Mouse (Mus musculus): ENCODE measurements around the gene Gm26558. TPM values are rescaled to one million over a fixed set of nuclear protein-coding genes. Genes with fewer than 3 reads are reported as not detected.
A peak's percentile ranks its signal among the peaks of the same experiment; 100 is the strongest.

Gm26558 gene
- total RNA-seq (2014; fragmentation: Nextera tagmentation): not detected in 2 replicates
- total RNA-seq (2017): 0.46 TPM in 1 of 2 replicates, not detected in the other

DNA sequence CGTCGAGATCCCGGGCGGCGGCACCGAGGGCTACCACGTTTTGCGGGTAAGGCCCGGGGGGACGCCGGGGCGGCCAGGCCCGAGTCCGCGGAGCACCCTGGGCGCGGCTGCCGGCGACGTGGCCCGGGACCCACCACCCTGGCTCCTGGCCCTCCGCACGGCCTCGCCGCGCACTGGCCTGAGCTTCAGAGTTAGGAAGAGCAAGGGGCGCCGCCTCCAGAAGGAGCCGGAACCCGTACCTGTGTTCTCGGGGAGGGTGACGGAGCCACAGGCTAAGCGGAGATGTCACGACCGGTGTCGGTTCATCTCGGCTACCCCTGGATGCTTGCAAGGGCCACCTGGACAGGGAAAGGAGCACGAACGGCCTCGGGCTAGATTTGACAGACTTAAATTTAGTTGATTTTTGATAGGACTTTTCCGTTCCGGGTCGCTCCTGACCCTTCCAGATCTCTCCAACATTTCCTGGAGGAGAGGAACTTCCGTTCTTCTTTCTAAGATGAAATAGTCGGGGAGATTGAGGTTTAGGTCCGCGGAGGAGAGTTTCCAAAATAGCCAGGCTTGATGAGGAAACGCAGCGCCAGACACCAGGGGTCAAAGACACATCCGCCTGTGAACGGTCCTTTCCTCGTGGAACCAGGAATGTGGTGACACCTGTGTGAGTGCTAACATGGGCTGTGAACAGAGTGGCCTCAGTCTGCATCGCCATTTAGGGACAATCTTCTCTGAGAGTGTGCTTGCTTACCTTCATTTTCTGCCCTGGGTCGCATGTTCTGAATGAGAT, at the start of gene Gm26558:
TSS of gene Gm26558 (minus strand) at position 394 of the 781 bp plus-strand sequence.
- ATAC-seq (replicated peaks; ENCODE audit: poor library complexity, severe bottlenecking): peak; percentile 18

GRCm38 (mm10) chr2:70710878-70711277, 49.0 kb upstream of the Gm26558 start:
- ATAC-seq (replicated peaks; ENCODE audit: poor library complexity, severe bottlenecking): no peak

DNA sequence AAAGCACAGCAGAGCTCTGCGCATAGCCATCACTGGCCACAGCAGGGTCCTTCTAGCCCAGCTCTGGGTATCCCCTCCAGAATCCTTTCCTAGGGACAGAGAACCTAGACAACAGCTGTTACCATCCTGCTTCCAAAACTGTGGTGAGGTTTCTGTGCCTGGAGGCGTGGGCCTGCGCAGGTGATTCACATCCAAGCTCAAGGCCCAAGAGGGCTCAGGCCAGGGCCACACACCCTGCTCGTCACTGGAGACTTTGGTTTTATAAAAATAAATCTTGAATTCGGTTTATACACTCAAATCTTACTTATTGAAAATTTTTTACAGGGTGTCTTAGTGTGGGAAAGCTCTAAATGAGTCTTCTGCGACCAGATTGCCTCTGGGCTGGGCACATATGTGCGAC, 48.3 kb upstream of the Gm26558 start:
- ATAC-seq (replicated peaks; ENCODE audit: poor library complexity, severe bottlenecking): no peak

DNA sequence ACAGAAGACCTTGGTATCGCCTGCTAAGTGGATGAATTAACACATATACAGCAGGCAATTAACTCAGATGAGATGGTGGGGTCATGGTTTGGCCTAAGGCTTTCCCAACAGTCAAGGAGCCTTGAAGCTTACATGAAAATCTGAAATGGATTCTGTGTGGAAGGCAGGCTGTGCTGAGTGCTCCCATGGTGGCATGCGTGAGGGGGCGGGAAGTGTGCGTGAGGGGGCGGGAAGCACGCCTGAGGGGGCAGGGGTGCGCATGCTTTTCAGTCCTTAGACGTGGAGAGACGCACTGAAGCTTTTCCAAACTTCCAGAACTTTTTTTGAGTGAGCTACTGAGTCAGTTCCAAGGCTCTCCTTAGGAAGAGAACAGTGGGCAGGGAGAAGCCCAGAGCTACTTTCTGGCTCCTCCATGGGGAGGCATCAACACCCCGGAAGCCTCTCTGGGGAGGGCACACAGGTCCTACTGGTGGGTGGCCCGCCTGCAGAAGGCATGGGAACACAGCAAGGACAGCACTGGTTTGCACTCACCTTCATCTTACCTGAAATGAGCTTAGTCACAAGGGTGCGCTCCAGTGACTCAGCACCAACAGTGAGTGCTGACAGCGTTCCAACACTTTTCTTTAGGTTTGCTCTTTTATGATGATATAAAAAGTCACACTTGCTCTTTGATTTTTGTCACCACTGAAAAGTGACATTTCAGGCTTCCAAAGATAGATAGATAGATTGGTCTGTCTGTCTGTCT, 47.2 kb upstream of the Gm26558 start:
- no peak for ATAC-seq (replicated peaks; ENCODE audit: poor library complexity, severe bottlenecking)

GRCm38 (mm10) chr2:70702403-70702802, 40.5 kb upstream of the Gm26558 start:
- ATAC-seq (replicated peaks; ENCODE audit: poor library complexity, severe bottlenecking): peak; percentile 60

DNA sequence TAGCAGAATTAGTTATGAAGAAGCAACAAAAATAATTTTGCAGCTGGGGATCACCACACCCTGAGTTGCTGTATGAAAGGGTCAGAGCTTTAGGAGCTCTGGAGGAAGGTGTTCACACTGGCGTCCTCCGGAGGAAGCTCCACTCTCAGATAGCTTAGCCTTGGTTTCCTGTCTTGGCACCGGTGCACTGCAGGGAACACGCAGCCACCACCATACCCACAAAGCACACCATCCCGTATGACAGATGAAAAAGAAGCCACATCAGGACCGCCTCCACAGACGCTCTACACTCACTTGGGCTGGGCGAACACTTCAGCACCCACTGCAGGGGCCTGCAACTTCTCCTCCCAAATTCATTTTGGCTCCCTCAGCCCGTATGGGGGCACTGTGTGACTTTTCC, 39.7 kb upstream of the Gm26558 start:
- ATAC-seq (replicated peaks; ENCODE audit: poor library complexity, severe bottlenecking): 0 out of 2 replicates have a peak, but pooled peaks have one; percentile 8

DNA sequence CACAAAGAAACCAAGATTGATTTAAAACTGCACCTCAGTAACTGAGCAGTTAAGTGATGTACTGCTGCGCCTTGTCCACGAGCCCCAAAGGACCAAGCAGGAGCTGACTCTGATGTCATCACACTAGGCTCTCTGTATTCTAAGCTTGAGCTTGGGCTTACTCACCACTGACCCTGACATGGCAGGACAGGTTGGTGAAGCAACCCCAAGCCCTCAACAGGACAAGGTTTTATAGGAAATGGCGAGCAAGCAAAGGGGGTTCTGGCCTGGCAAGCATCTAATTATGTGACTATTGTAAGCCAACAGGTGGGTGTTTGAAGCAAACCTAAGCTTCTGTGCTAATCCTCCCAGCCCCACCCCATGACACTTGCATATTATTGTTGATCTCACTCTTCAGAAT, 38.9 kb upstream of the Gm26558 start:
- ATAC-seq (replicated peaks; ENCODE audit: poor library complexity, severe bottlenecking): no peak

GRCm38 (mm10) chr2:70695712-70696111, 33.8 kb upstream of the Gm26558 start:
- ATAC-seq (replicated peaks; ENCODE audit: poor library complexity, severe bottlenecking): no peak

DNA sequence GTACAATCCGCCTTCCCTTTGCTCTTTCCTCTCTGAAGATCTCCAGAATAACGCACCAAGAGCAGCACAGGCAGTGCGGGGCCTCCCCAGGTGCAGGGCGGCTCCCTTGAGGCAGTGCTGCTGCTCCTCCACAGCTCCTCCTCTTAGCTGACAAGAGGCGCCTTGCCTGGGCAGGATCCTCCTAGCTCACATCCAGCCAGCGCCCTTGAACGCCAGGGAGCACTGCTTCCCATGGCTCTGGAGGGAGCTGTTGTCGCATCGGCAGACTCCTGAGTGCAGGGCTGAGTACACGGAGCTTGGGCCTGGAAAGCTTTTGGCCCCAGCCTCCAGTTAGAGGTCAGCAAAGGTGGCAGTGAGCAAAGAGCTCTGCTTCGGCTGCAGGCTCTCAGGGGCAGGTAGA, 28.3 kb upstream of the Gm26558 start:
- no peak for ATAC-seq (replicated peaks; ENCODE audit: poor library complexity, severe bottlenecking)

DNA sequence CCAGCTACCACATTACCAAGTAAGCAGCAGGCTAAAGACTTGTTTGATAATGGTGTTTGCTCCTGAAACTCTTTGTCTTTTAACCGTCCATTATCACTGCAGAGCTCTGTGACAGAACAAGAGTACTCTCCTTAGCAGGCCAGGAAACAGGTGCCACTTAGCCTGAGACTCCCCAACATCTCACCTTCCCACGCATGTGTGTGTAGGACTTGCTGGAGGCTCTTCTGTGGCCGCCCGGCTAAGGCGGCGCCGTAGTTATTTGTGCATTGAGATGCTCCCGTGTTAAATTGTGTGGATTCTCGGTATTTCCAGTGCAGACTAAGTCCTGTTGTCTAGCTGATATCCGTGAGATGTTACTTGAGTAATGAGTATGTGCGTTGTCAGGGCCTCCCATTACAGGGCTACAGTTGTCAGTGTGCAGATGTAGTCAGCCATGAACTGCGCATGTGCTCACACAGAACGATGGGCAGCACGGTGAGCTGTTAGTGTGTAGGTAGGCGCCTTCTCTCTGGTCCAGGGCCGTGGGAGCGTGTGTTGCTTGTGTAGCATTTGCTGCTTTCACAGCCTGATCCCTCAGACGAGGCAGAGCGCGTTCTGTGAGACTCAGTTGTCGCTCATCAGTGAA, 26.7 kb upstream of the Gm26558 start:
- ATAC-seq (replicated peaks; ENCODE audit: poor library complexity, severe bottlenecking): no peak

DNA sequence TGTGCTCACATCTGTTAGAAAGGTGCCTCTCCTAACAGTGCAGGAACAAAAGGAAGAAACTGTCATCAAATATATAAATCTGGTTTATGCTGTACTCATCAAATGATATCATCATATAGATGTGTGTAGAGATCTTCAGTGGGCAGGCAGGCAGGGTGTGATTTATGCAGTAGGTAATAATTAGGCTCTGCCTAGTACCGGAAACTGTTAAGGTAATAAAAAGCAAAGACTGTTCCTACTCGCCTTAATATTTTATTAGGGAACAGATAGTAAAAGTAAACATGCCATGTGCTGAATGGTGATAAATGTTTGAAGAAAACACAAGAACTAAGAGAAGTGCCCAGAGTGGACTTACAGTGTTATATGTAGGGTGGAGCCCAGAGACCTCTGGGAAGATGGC, 20.4 kb upstream of the Gm26558 start:
- ATAC-seq (replicated peaks; ENCODE audit: poor library complexity, severe bottlenecking): no peak

GRCm38 (mm10) chr2:70673445-70674126, 11.7 kb upstream of the Gm26558 start:
- no peak for ATAC-seq (replicated peaks; ENCODE audit: poor library complexity, severe bottlenecking)

- no peak for ATAC-seq (replicated peaks; ENCODE audit: poor library complexity, severe bottlenecking)
These were observed 10.6 kb upstream of the Gm26558 start for GRCm38 (mm10) chr2:70672476-70672875.

DNA sequence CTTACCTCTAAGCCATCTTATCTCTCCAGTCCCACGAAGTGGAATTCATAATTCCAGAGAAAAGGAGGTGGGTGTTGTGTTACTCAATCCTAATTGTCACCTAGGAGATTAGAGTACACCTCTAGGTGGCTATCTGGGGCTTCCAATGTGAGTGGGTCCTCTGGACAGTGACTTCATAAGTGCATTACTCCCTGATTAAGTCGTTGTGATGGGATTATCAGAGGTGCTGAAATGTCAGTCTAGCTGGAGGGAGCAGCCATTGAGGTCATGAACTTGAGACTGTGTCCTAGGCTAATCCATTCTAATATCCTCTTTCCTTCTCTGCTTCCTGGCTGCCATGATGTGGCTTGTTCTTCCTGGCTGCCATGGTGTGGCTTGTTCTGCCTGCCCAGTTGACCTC, 8.0 kb upstream of the Gm26558 start:
- no peak for ATAC-seq (replicated peaks; ENCODE audit: poor library complexity, severe bottlenecking)

GRCm38 (mm10) chr2:70669241-70669640, 7.3 kb upstream of the Gm26558 start:
- peak; percentile 56 for ATAC-seq (replicated peaks; ENCODE audit: poor library complexity, severe bottlenecking)

- ATAC-seq (replicated peaks; ENCODE audit: poor library complexity, severe bottlenecking): no peak
These were observed 5.1 kb upstream of the Gm26558 start for GRCm38 (mm10) chr2:70667016-70667415.

DNA sequence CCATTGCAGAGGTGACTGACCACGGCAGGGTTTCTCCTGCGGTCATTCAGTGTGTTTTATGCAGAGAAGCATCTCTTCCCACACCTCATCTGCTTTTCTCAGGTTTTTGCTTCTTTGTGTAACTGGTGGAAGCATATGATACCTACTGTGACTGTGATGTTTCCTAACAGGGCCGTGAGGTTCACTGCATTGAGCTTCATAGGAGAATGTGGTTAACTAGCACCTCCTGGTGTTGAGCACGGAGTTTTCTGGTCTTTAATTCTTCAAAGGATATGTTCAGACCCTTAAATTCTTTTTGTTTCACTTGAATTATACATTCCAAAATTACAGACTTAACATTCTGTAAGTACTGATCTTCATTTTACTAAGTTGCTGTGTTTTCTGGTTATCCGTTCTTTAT, 1.9 kb upstream of the Gm26558 start:
- ATAC-seq (replicated peaks; ENCODE audit: poor library complexity, severe bottlenecking): 0 out of 2 replicates have a peak, but pooled peaks have one; percentile 13

GRCm38 (mm10) chr2:70660887-70661714, 807 bp downstream of the Gm26558 start, which contains the start of gene Gorasp2:
Gene Gorasp2 (plus strand): TSS chr2:70661576.
- peak; percentile 91 for ATAC-seq (replicated peaks; ENCODE audit: poor library complexity, severe bottlenecking)

GRCm38 (mm10) chr2:70657083-70657482, 4.8 kb downstream of the Gm26558 start:
- ATAC-seq (replicated peaks; ENCODE audit: poor library complexity, severe bottlenecking): no peak

DNA sequence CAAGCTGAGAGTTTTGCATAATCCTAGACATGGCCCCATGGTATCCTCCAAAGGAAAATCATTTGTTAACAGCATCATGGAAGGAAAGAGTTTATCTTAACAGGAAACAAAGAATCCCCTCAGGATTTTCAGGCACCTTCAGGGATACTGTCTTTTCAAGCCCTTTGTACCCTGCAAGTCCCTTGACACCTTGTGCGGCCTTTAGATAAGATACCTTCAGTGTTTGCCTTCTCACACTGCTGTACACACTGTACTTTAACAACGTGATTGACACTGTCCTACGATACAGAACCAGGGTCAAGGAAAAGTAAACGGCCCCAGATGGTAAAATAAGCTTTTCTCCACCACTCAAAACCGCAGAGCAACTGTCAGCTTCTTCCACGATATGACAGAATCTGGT, 10.1 kb downstream of the Gm26558 start:
- ATAC-seq (replicated peaks; ENCODE audit: poor library complexity, severe bottlenecking): no peak
